Mouse (Mus musculus) myocyte (in vitro differentiated cells): ENCODE results near the gene Slc25a41. TPM values are rescaled to one million over a fixed set of nuclear protein-coding genes. Genes with fewer than 3 reads are reported as not detected.

Source experiments
- H3K27me3 ChIP-seq: one replicate; pipeline ENCODE4 v1.6.1; 2011; ENCODE audit not compliant: control insufficient read depth, insufficient read depth, insufficient read length
- H3K36me3 ChIP-seq: one replicate; pipeline ENCODE4 v1.6.1; 2011; ENCODE audit not compliant: control insufficient read depth, insufficient read depth
- H3K4me2 ChIP-seq: one replicate; pipeline ENCODE4 v1.6.1; 2011; ENCODE audit warnings: low read depth, control low read depth
- H3K4me3 ChIP-seq: one replicate; pipeline ENCODE4 v1.5.1; 2011; ENCODE audit warnings: mild to moderate bottlenecking, control low read depth, moderate library complexity
- H3K79me2 ChIP-seq: one replicate; pipeline ENCODE4 v1.6.1; 2011; ENCODE audit not compliant: control insufficient read depth, insufficient read depth
- H3ac ChIP-seq: one replicate; pipeline ENCODE4 v1.6.1; 2011; ENCODE audit not compliant: control insufficient read depth, insufficient read length
- CEBPB ChIP-seq: IDR thresholded peaks from 2 replicates; pipeline ENCODE4 v1.6.1; 2011; ENCODE audit warnings: mild to moderate bottlenecking, moderate library complexity; ENCODE audit not compliant: poor library complexity, insufficient read depth, severe bottlenecking
- E2F4 ChIP-seq: IDR thresholded peaks from one replicate; pipeline ENCODE4 v1.6.1; 2011; ENCODE audit warnings: mild to moderate bottlenecking, control low read depth, moderate library complexity; ENCODE audit not compliant: insufficient read depth
- MAX ChIP-seq: IDR thresholded peaks from one replicate; pipeline ENCODE4 v1.6.1; 2011; ENCODE audit warnings: low read depth, mild to moderate bottlenecking, control low read depth
- MYOD1 ChIP-seq, 3 experiments: IDR thresholded peaks; one replicate each; pipeline ENCODE4 v1.6.1; 2011; ENCODE audit warnings: control low read depth in 2 of 3, low read depth in 2 of 3, mild to moderate bottlenecking in 2 of 3, moderate library complexity in 1 of 3; ENCODE audit not compliant: insufficient read length in 2 of 3, control insufficient read depth in 1 of 3
- MYOG ChIP-seq, 3 experiments: IDR thresholded peaks; one replicate each; pipeline ENCODE4 v1.6.1; 2011; ENCODE audit warnings: control low read depth in 2 of 3, low read depth in 2 of 3, mild to moderate bottlenecking in 2 of 3; ENCODE audit not compliant: insufficient read length in 2 of 3, control insufficient read depth in 1 of 3, insufficient read depth in 1 of 3
- POLR2A ChIP-seq: IDR thresholded peaks from one replicate; pipeline ENCODE4 v1.6.1; 2011; ENCODE audit warnings: low read depth, mild to moderate bottlenecking, control low read depth, moderate library complexity; ENCODE audit not compliant: insufficient read length
- POLR2AphosphoS2 ChIP-seq: IDR thresholded peaks from one replicate; pipeline ENCODE4 v1.6.1; 2011; ENCODE audit warnings: low read depth, control low read depth; ENCODE audit not compliant: insufficient read length
- REST ChIP-seq: IDR thresholded peaks from one replicate; pipeline ENCODE4 v1.6.1; 2011; ENCODE audit warnings: mild to moderate bottlenecking, control low read depth, moderate library complexity; ENCODE audit not compliant: insufficient read depth, insufficient read length
- SRF ChIP-seq: IDR thresholded peaks from one replicate; pipeline ENCODE4 v1.6.1; 2011; ENCODE audit warnings: low read depth; ENCODE audit not compliant: control insufficient read depth, insufficient read length
- TCF12 ChIP-seq: IDR thresholded peaks from one replicate; pipeline ENCODE4 v1.6.1; 2011; ENCODE audit warnings: mild to moderate bottlenecking, control low read depth; ENCODE audit not compliant: poor library complexity, insufficient read depth, severe bottlenecking
- TCF3 ChIP-seq: IDR thresholded peaks from one replicate; pipeline ENCODE4 v1.6.1; 2011; ENCODE audit warnings: low read depth, control low read depth; ENCODE audit not compliant: insufficient read length
- USF1 ChIP-seq: IDR thresholded peaks from one replicate; pipeline ENCODE4 v1.6.1; 2011; ENCODE audit warnings: low read depth, mild to moderate bottlenecking, control low read depth, moderate library complexity
- polyA plus RNA-seq: library from polyadenylated mRNA; unstranded; fragments of >200 nt; fragmentation: generic; extraction: Trizol; gene quantifications from one replicate; pipeline ENCODE4 v1.2.1, GENCODE M21; 2012; ENCODE audit warnings: missing spikeins

Gene Slc25a41
- not detected for polyA plus RNA-seq

DNA sequence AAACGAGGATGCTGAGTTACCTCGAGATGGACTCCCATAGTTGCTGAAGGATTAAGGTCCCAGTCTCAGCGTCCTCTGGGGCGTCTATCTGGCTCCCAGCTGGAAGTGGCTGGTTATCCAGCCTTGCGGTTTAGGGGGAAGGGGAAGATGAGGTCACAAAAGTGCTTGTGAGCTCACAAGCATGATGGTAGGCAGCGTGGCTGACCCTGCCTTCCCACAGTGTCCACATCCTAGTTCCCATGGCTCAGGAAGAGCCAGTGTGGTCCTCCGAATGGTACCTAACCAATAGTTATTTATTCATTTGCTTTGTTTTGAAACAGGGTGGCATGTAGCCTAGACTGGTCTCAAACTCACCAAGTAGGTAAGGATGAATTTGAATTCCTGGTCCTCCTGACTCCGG, at the start of gene Slc25a41:
Gene Slc25a41, minus strand, starts transcription at position 101 of the 400 bp plus-strand sequence.
- TF ChIP-seq MYOG (IDR thresholded peaks at IDR 0.05; ENCODE audit: control insufficient read depth in 1 of 3, insufficient read depth in 1 of 3, insufficient read length in 2 of 3, low read depth in 2 of 3) (no peak), REST (no peak), POLR2AphosphoS2 (no peak), E2F4 (no peak), USF1 (no peak), SRF (no peak), CEBPB (no peak), MYOD1 (IDR thresholded peaks at IDR 0.05; ENCODE audit: control insufficient read depth in 1 of 3, insufficient read length in 2 of 3, low read depth in 2 of 3) (no peak), POLR2A (no peak), MAX (no peak), TCF3 (no peak), TCF12 (no peak)
- Histone ChIP-seq H3K4me3 (no peak within 1 kb of the TSS), H3K4me2 (no peak within 1 kb of the TSS), H3K79me2 (no peaks in the 10 kb centered on the region), H3K36me3 (no peaks in the 10 kb centered on the region), H3K27me3 (peaks cover 38% of the 10 kb centered on the region), H3ac (no peak within 1 kb of the TSS)

DNA sequence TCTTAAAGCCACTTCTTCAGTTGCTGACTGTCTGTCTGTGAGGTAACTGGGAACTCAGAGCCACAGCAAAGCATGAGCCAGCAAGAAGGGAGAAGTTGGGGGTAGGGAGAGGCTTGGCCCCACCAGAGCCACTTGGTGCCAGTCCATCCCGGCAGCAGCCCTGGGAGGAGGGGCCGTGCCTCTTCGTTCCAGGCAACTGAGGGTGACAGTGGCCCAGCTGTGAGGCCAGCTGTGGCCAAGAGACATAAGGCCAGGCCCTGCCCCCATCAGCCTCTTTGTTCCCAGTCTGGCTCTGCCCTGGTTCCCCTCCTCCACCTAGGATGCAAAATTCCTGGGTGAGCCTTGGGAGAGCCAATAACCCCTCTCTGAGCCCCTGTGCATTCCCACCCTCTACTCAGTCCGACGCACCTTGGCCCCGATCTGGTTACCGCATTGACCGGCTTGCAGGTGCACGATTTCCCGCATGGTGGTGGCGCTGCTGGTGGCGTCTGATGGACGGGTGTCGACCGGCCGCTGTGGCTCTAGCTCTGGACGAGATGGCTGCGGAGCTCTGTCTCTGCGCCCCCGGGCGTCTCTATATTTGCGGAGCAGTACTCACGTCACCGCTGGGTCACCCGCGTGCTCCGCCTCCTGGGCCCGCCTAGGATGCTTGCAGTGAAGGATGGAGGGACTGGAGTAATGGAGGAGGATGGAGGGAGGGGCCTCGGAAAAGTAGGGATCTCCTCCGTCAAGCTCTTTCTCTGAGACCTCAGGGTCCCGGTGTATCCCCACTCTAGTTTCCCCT, 45.8 kb upstream of the Slc25a41 start, which contains the start of gene Tubb4a:
Gene Tubb4a, minus strand, starts transcription at position 734 of the 784 bp plus-strand sequence.
- no peak for TF ChIP-seq MYOG (IDR thresholded peaks at IDR 0.05; ENCODE audit: control insufficient read depth in 1 of 3, insufficient read depth in 1 of 3, insufficient read length in 2 of 3, low read depth in 2 of 3)
- TF ChIP-seq TCF3, result no peak
- TF ChIP-seq USF1, result no peak
- TF ChIP-seq MAX, result no peak
- no peak for TF ChIP-seq E2F4
- no peak for TF ChIP-seq MYOD1 (IDR thresholded peaks at IDR 0.05; ENCODE audit: control insufficient read depth in 1 of 3, insufficient read length in 2 of 3, low read depth in 2 of 3)
- no peak for TF ChIP-seq POLR2AphosphoS2
- no peak for TF ChIP-seq TCF12
- TF ChIP-seq POLR2A, result no peak
- TF ChIP-seq CEBPB, result no peak
- no peak for TF ChIP-seq SRF
- no peak for TF ChIP-seq REST
- Histone ChIP-seq H3K36me3 (no peaks in the 10 kb centered on the region), H3K27me3 (peaks cover 39% of the 10 kb centered on the region)

DNA sequence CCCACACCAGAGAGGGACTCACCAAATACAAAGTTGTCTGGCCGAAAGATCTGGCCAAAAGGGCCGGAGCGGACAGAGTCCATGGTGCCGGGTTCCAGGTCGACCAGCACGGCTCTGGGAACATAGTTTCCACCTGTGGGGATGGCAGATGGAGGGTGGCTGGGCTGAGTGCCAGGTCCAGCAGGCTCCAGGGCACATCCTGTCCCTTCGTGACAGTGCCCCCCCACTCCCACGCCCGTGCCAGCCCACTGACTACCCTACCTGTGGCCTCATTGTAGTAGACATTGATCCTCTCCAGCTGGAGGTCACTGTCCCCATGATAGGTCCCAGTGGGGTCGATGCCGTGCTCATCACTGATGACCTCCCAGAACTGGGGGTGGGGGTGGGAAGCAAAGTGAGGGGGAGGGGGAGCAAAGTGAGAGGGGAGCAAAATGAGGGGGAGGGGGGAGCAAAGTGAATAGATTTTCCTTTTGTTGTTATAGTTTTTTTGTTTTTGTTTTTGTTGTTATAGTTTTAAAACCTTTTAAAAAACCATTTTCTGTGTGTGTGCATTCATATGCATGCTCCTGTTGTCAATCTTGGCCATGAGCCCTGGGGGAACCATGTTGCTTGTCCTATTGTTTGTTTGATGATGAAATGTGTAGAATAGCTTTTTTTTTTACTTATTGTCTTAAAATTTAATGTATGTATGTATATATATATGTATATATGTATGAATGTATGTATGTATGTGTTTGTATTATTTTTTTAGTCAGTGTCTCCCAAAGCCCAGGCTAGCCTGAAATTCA, 44.7 kb upstream of the Slc25a41 start:
- TF ChIP-seq TCF12 (no peak), POLR2AphosphoS2 (no peak), USF1 (no peak), CEBPB (no peak), MAX (no peak)
- no peak overlapping the region for H3ac ChIP-seq
- H3K4me2 ChIP-seq, result no peak overlapping the region
- no peak overlapping the region for H3K4me3 ChIP-seq
- peaks cover 39% of the 10 kb centered on the region for H3K27me3 ChIP-seq
- H3K79me2 ChIP-seq, result no peaks in the 10 kb centered on the region
- H3K36me3 ChIP-seq, result no peaks in the 10 kb centered on the region

More for the DNA sequence above, 45.8 kb upstream of the Slc25a41 start, which contains the start of gene Tubb4a:
- no peaks in the 10 kb centered on the region for H3K79me2 ChIP-seq
- H3K4me2 ChIP-seq, result no peak within 1 kb of the TSS
- H3ac ChIP-seq, result no peak within 1 kb of the TSS
- no peak within 1 kb of the TSS for H3K4me3 ChIP-seq

DNA sequence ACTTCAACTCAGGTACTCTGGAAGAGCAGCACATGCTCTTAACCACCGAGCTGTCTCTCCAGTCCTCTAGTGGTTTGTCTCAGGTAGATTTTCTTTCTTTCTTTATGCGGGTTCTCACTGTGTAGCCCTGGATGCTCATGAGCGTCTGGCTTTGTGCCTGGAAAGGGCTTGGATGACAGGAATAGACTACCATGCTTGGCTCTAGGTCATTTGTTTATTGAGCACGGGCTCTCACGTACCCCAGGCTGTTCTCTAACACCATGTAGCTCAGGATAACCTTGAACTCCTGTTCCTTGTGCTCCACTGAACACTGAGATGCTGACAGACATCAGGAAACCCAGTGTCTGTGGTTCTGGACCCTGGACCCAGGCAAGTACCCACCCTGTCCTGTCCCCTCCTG, 41.0 kb upstream of the Slc25a41 start:
- H3ac ChIP-seq, result no peak overlapping the region
- H3K4me2 ChIP-seq, result no peak overlapping the region
- TF ChIP-seq REST, result no peak
- TF ChIP-seq CEBPB, result no peak
- no peak for TF ChIP-seq MAX
- no peak for TF ChIP-seq TCF3
- no peak for TF ChIP-seq TCF12
- no peaks in the 10 kb centered on the region for H3K36me3 ChIP-seq
- H3K27me3 ChIP-seq, result peaks cover 39% of the 10 kb centered on the region
- no peaks in the 10 kb centered on the region for H3K79me2 ChIP-seq
- H3K4me3 ChIP-seq, result no peak overlapping the region
